Mouse (Mus musculus) midbrain, embryonic 11.5 days (tissue): ENCODE data around the gene Gm20815. TPM values are rescaled to one million over a fixed set of nuclear protein-coding genes. Genes with fewer than 3 reads are reported as not detected.
"Not testable (repeated sequence)": the region's sequence is repeated elsewhere in the genome, so short reads cannot be mapped to it uniquely, and the experiment has no call there.

Experiments
- ATAC-seq: fragments of 200-750 bp; cut with Nextera tagmentation; 2 replicates; pipeline ENCODE4 v1.8.0; 2017; ENCODE audit warnings: moderate TSS enrichment, moderate library complexity; ENCODE audit not compliant: low FRiP score
- DNase-seq: peaks from one replicate; pipeline ENCODE4 v3.0.0; 2015; ENCODE audit warnings: low spot score; ENCODE audit errors: missing footprints
- H3K27ac ChIP-seq: fragments of 300-500 bp; sonication (generic); 2 replicates; pipeline ENCODE4 v1.5.1; 2014; ENCODE audit warnings: low read depth, low read length
- H3K27me3 ChIP-seq: fragments of 300-500 bp; sonication (generic); 2 replicates; pipeline ENCODE4 v1.6.1; 2014; ENCODE audit warnings: mild to moderate bottlenecking, low read length, moderate library complexity, mixed read lengths; ENCODE audit not compliant: control insufficient read depth, insufficient read depth
- H3K36me3 ChIP-seq: fragments of 300-500 bp; sonication (generic); 2 replicates; pipeline ENCODE4 v1.6.1; 2014; ENCODE audit warnings: mild to moderate bottlenecking, low read length, moderate library complexity, mixed read lengths; ENCODE audit not compliant: control insufficient read depth, insufficient read depth
- H3K4me1 ChIP-seq: fragments of 300-500 bp; sonication (generic); 2 replicates; pipeline ENCODE4 v1.6.1; 2014; ENCODE audit warnings: low read length; ENCODE audit not compliant: control insufficient read depth, insufficient read depth
- H3K4me2 ChIP-seq: fragments of 300-500 bp; sonication (generic); 2 replicates; pipeline ENCODE4 v1.6.1; 2014; ENCODE audit warnings: mild to moderate bottlenecking, moderate library complexity
- H3K4me3 ChIP-seq: fragments of 300-500 bp; sonication (generic); 2 replicates; pipeline ENCODE4 v1.5.1; 2014; ENCODE audit warnings: low read depth, low read length
- H3K9ac ChIP-seq: fragments of 300-500 bp; sonication (generic); 2 replicates; pipeline ENCODE4 v1.6.1; 2014; ENCODE audit warnings: low read length
- H3K9me3 ChIP-seq: fragments of 300-500 bp; sonication (generic); 2 replicates; pipeline ENCODE4 v1.6.1; 2016; ENCODE audit warnings: low read length; ENCODE audit not compliant: control insufficient read depth
- WGBS: fragments of 180-500 bp; shearing (Covaris S2); extraction: QIAGEN DNeasy Blood & Tissue Kit; methylation state at CpG from one replicate; pipeline ENCODE4 v1.1.7; 2014; 5-methylcytosine and 5-hydroxymethylcytosine counted together
- polyA plus RNA-seq: library from polyadenylated mRNA; unstranded; fragments of >200 nt; fragmentation: Nextera tagmentation; extraction: Ambion mirVana; gene quantifications from 2 replicates; pipeline ENCODE4 v1.2.1, GENCODE M21; 2014

The Gm20815 gene
- not detected in 2 replicates for polyA plus RNA-seq

DNA sequence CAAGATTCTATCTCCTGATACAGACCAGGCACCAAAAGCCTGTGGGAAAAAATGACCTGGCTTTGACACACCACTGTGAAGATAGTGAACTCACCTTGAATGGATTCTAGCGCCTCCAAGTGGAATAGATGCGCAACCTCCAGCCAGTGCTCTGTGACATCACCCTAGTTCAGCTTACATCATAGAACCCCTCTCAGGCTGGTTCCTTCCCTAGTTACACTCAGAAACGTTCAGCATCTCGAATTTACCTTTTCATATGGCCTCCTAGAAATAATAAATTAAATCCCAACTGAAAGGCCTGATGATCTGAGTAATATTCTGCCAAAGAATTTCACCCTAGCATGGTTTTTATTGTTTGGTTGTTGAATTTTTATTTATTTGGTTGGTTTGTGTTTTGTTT is at the start of gene Gm20815:
Gene Gm20815, minus strand, starts transcription at position 101 of the 400 bp plus-strand sequence.
- not testable (repeated sequence) for H3K9me3 ChIP-seq, H3K4me1 ChIP-seq, H3K9ac ChIP-seq, H3K36me3 ChIP-seq, ATAC-seq, H3K4me3 ChIP-seq, DNase-seq, H3K27me3 ChIP-seq, H3K4me2 ChIP-seq, H3K27ac ChIP-seq
- WGBS, result no CpG with 5 or more reads among the region's 4 CpGs
